Mouse (Mus musculus) spleen, adult 2 months (tissue): ENCODE measurements around the gene Faap20. TPM values are rescaled to one million over a fixed set of nuclear protein-coding genes. Genes with fewer than 3 reads are reported as not detected.

Source experiments
- DNase-seq, 2 experiments: peaks; one replicate each; pipeline versions ENCODE4 v3.0.0 to v3.0.0-alpha.2; 2012 to 2021; ENCODE audit warnings: low spot score in 2 of 2, low read depth in 1 of 2
- H3K27ac ChIP-seq: fragments of 200-500 bp; 2 replicates; pipeline ENCODE4 v1.5.1; 2012; ENCODE audit warnings: low read length, inconsistent platforms; ENCODE audit not compliant: insufficient read depth
- H3K27me3 ChIP-seq: fragments of 200-500 bp; 2 replicates; pipeline ENCODE4 v1.6.1; 2012; ENCODE audit warnings: mild to moderate bottlenecking, moderate library complexity, low read length, inconsistent platforms; ENCODE audit not compliant: control insufficient read depth, insufficient read depth
- H3K36me3 ChIP-seq: fragments of 200-500 bp; 2 replicates; pipeline ENCODE4 v1.6.1; 2012; ENCODE audit warnings: mild to moderate bottlenecking, low read length, inconsistent platforms; ENCODE audit not compliant: control insufficient read depth, insufficient read depth
- H3K4me1 ChIP-seq: fragments of 200-500 bp; 2 replicates; pipeline ENCODE4 v1.6.1; 2011; ENCODE audit warnings: inconsistent platforms; ENCODE audit not compliant: control insufficient read depth, insufficient read depth, insufficient read length
- H3K4me3 ChIP-seq: fragments of 200-500 bp; 2 replicates; pipeline ENCODE4 v1.5.1; 2011; ENCODE audit warnings: mild to moderate bottlenecking, inconsistent platforms; ENCODE audit not compliant: insufficient read depth, insufficient read length; ENCODE audit errors: extremely low read depth
- CTCF ChIP-seq: fragments of 200-500 bp; IDR thresholded peaks from 2 replicates; pipeline ENCODE4 v1.5.1; 2011; ENCODE audit warnings: mild to moderate bottlenecking, inconsistent platforms; ENCODE audit not compliant: insufficient read depth, insufficient read length, insufficient replicate concordance; ENCODE audit errors: extremely low read depth
- POLR2A ChIP-seq: fragments of 200-500 bp; IDR thresholded peaks from 2 replicates; pipeline ENCODE4 v1.6.1; 2011; ENCODE audit warnings: low read depth, low read length, inconsistent platforms
- WGBS: fragments of 180-500 bp; shearing (Covaris S2); methylation state at CpG from one replicate; pipeline ENCODE4 v1.1.7; 2018; 5-methylcytosine and 5-hydroxymethylcytosine counted together
- polyA plus RNA-seq: library from polyadenylated mRNA; depleted of rRNA; stranded (reverse); fragments of >200 nt; gene quantifications from 2 replicates; pipeline ENCODE4 v1.2.3, GENCODE M21; 2012

Faap20 gene
- polyA plus RNA-seq, 1 experiment: 43.2 TPM

- H3K4me3 ChIP-seq: peak overlapping the region; percentile 59
- H3K36me3 ChIP-seq: no peaks in the 10 kb centered on the region
- DNase-seq: no peak
- peaks cover 44% of the 10 kb centered on the region for H3K4me1 ChIP-seq
- 16% methylated on average over 7 of the region's 7 CpGs for WGBS
- H3K27ac ChIP-seq: peak overlapping the region; percentile 41
- no peaks in the 10 kb centered on the region for H3K27me3 ChIP-seq
- TF ChIP-seq POLR2A (no peak), CTCF (no peak)
Measured at GRCm38 (mm10) chr4:155221106-155221505, 28.5 kb upstream of the Faap20 start.

DNA sequence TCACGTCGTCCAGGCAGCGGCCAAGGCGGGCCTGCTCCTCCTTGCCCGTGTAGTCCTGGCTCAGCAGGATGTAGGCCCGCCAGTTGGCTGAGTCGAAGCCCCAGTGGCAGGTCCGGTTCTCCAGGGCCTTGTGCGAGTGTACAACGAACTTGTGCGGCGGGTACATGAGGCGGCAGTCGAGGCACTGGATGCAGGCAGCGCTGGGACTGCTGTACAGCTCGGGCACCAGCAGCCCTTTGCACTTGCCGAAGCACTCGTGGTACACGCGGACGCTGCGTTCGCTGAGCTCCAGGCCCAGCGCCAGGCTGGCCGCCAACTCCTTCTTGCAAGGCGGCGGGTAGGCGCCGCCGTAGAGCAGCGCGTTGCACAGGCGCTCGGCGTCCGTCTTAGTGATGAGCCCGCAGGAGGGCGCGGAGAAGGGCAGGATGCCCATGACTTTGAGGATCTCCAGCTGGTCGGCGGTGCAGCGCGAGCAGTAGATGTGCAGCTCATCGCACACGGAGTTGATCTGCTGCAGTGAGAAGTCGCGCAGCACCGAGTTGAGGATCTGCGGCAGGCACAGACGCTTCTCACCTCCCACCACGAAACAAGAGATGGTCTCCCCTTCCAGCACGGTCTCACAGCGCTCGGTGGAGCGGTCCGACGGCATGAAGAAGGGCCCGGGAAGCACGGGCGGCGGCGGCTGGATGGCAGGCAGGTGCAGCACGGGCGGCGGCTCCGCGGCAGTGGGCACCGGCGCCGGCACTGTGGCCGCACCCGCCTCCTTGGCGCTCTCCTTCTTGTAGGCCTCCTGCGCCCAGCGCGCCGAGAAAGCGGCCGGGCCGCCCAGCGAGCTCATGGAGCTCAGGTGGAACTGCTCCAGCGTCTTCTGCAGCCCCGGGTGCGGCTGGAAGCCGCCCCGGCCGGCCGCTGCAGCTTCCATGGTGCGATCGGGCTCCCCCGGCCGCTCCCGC is 27.7 kb upstream of the Faap20 start:
- WGBS: 1% methylated on average over 93 of the region's 93 CpGs
- no peaks in the 10 kb centered on the region for H3K27me3 ChIP-seq
- peak in 1 of 2 experiments; percentile 48 for DNase-seq
- TF ChIP-seq CTCF (no peak), POLR2A (no peak)
- peaks cover 36% of the 10 kb centered on the region for H3K4me1 ChIP-seq
- H3K4me3 ChIP-seq: peak overlapping the region; percentile 59
- peak overlapping the region; percentile 22 for H3K27ac ChIP-seq
- no peaks in the 10 kb centered on the region for H3K36me3 ChIP-seq

- TF ChIP-seq CTCF (no peak), POLR2A (no peak)
- 24% methylated on average over 60 of the region's 63 CpGs for WGBS
- Histone ChIP-seq H3K4me3 (peak within 1 kb of the TSS; percentile 59), H3K4me1 (peaks cover 31% of the 10 kb centered on the region), H3K27me3 (no peaks in the 10 kb centered on the region), H3K27ac (peak within 1 kb of the TSS; percentile 89), H3K36me3 (no peaks in the 10 kb centered on the region)
- no peak for DNase-seq
Measured at GRCm38 (mm10) chr4:155222552-155222840, 27.1 kb upstream of the Faap20 start, which contains the start of gene Ski. Gene Ski (minus strand): TSS chr4:155222592.

GRCm38 (mm10) chr4:155222841-155223593 is 26.6 kb upstream of the Faap20 start:
- H3K4me3 ChIP-seq: peak overlapping the region; percentile 53; the same call in 1 of the 2 replicates
- no peaks in the 10 kb centered on the region for H3K36me3 ChIP-seq
- TF ChIP-seq POLR2A (peak; percentile 77), CTCF (no peak)
- peak; percentile 91 to 97 for DNase-seq
- WGBS: 13% methylated on average over 112 of the region's 116 CpGs
- peaks cover 26% of the 10 kb centered on the region for H3K4me1 ChIP-seq
- peak overlapping the region; percentile 89 for H3K27ac ChIP-seq
- H3K27me3 ChIP-seq: no peaks in the 10 kb centered on the region

DNA sequence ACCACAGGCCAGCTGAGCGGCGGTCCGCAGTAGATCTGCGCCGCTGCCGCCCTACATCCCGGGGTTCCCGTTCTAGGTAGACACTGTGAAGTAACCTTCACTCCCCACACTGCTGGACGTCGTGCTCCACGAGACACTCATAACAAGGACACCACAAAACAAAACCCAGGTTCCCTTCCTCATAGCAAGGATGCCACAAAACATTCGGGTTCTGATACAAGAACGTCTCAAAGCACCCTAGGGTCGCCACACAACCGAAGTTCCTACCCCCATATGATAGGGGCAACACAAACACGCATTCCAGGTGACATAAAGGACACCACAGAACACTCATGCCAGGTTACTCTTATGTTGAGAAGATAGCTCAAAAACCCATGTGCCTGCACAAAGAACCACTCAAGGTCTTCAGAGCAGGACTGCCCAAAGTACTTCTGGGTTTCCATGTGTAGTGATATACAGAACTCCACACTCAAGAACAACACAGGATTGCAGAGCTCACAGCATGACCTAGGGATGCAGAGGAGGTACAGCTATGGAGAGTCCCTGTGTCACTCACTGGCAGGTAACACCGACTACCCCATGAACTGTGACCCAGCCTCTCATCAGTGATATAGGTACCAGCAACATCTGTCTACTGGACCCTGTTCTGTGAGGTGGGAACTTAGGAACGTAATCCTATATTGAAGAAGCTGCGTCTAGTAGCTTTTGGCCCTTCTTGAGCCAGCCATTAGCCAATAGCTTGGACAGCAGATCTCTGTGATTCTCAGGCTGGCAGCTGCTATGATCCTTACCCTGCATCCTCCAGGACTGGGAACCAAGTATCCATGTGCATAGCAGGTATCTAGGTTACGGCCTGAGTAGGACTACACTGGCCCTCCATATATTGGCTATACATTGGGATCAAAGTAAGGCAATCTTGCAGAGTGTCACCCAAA is 25.7 kb upstream of the Faap20 start:
- H3K27me3 ChIP-seq: no peaks in the 10 kb centered on the region
- WGBS: 24% methylated on average over 20 of the region's 20 CpGs
- H3K27ac ChIP-seq: peak overlapping the region; percentile 89
- DNase-seq: no peak
- H3K4me1 ChIP-seq: peaks cover 17% of the 10 kb centered on the region
- peak overlapping the region; percentile 53; the same call in 1 of the 2 replicates for H3K4me3 ChIP-seq
- no peak for TF ChIP-seq POLR2A
- no peak for TF ChIP-seq CTCF
- no peaks in the 10 kb centered on the region for H3K36me3 ChIP-seq

GRCm38 (mm10) chr4:155225918-155226317 is 23.7 kb upstream of the Faap20 start:
- Histone ChIP-seq H3K4me3 (no peak overlapping the region), H3K27me3 (no peaks in the 10 kb centered on the region), H3K4me1 (peaks cover 7% of the 10 kb centered on the region), H3K27ac (no peak overlapping the region), H3K36me3 (no peaks in the 10 kb centered on the region)
- TF ChIP-seq CTCF: no peak
- TF ChIP-seq POLR2A: no peak
- 85% methylated on average over 5 of the region's 5 CpGs for WGBS
- no peak for DNase-seq
